Mouse (Mus musculus) 3T3-L1 (cell line): ENCODE data around the gene Mtmr1.

Experiments used
- DNase-seq: peaks from one replicate; pipeline ENCODE4 v3.0.0-alpha.2; 2015; ENCODE audit warnings: low read depth, low spot score

Gene Mtmr1

GRCm38 (mm10) chrX:71442916-71443315 lies 78.4 kb downstream of the Mtmr1 start:
- DNase-seq = peak; percentile 12

DNA sequence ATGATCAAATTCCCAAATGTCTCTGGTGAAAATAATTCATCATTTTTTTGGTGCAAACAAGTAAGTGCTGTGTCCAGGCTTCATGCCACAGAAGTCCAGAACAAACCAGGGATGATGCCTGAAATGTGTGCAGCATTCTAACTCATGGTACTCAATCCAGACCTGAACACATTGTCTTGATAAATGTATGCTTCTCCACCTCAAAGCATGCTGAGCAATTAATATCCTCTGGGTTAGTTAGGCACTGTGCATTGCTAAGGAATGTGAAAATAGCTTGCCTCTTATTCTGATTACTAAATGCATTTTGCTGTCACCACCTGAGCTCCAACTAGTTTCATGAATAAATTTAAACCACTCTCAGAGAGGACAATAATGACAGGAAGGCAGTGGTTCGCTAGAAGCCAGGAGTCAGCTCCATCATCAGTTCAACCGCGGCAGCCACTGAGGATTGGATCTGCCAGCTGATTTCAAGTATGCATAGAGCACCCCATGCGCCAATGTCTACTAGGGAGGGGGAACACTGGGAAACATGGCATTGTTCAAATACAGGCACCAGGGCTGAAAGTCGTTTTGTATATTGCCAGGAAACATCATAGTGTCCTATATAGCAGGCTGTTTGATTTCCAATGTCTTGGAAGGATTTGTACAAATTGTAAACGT lies 91.6 kb downstream of the Mtmr1 start:
- DNase-seq = no peak

DNA sequence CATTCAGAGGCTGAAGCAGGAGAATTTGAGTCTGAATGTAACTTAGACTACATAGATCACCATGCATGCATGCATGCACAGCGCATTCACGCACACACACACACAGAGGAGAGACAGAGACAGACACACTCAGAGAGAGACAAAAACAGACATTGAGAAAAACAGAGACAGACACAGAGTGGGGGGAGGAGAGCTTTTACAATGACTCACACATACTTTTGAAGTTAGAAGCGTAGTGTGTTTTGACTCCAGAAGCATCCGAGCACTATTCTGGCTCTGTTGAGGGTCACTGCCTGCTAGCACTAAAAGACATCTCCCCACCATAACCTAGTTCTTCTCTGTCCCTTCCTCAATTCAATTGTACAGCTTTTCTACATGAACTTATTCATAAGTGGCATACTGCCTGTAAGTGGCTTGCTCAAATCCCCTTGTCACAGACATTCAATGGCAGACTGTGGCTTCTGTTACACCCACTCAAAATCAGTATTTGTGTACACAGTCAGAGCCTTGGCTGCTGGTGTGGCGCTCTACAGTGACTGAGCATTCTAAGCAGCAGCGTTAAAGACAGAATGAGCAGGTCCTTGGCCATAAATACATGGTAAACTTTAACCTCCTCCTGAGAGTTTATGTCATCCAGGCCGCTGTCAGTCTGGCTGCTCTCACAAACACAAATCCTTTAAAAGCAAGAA lies 99.7 kb downstream of the Mtmr1 start:
- peak; percentile 50 for DNase-seq

DNA sequence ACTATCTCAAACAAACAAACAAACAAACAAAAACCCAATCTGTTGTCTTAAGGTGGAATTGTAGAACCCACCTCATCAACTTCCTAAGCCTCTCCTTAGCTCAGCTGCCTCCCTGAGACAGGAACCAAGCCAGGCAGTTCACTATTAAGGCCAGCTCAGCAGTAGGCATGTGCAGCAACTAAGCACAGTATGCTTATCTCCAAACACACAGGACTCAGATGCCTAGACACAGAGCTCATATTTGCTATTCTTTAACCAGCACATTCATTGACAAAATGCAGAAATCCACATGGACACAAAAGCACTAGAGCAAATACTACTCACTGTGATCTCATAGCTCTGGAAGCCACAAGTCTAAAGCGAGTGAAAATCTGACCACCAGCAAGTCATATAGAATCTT lies 100.9 kb downstream of the Mtmr1 start:
- DNase-seq = no peak

DNA sequence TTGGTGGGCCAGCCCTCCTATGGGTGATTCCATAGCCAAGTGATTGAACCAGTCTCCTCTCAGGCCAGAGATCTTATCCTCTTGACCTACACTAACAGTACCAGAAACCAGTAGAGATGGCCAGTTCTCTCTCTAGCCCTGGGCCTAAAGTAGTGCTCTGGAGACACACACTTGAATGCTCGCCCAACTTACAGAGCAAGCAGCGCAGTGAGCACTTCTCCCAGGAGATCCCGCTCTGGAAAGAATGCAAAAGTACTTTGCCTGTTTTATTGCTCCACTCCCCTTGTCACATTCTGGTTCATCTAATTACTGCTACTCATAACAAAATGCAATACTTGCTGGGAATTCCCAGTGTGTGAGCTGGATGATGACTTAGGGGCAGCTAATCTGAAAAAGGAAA lies 102.9 kb downstream of the Mtmr1 start:
- no peak for DNase-seq
